Mouse (Mus musculus) heart, embryonic 14.5 days (tissue): ENCODE data around the gene Shroom1. TPM values are rescaled to one million over a fixed set of nuclear protein-coding genes. Genes with fewer than 3 reads are reported as not detected.

ENCODE experiments used
- ATAC-seq: fragments of 200-750 bp; cut with Nextera tagmentation; 2 replicates; pipeline ENCODE4 v1.8.0; 2017; ENCODE audit warnings: low read depth, moderate TSS enrichment; ENCODE audit not compliant: insufficient number of reproducible peaks, insufficient read depth, low FRiP score
- H3K27ac ChIP-seq, 2 experiments: fragments of 200-500 bp in 1 of 2; fragments of 300-500 bp in 1 of 2; sonication (generic) in 1 of 2; replicated peaks in 1 of 2; 2 replicates each; pipeline ENCODE4 v1.5.1; 2012 to 2014; ENCODE audit warnings: low read depth in 2 of 2, low read length in 2 of 2, control low read depth in 1 of 2, mild to moderate bottlenecking in 1 of 2, mixed read lengths in 1 of 2; ENCODE audit not compliant: control insufficient read depth in 1 of 2, insufficient read depth in 1 of 2
- H3K27me3 ChIP-seq: fragments of 300-500 bp; sonication (generic); 2 replicates; pipeline ENCODE4 v1.6.1; 2014; ENCODE audit warnings: mild to moderate bottlenecking, low read length, control low read depth; ENCODE audit not compliant: control insufficient read depth, insufficient read depth
- H3K36me3 ChIP-seq: fragments of 300-500 bp; sonication (generic); 2 replicates; pipeline ENCODE4 v1.6.1; 2014; ENCODE audit warnings: mild to moderate bottlenecking, control low read depth, low read length, mixed read lengths; ENCODE audit not compliant: control insufficient read depth, insufficient read depth
- H3K4me1 ChIP-seq, 2 experiments: fragments of 200-500 bp in 1 of 2; fragments of 300-500 bp in 1 of 2; sonication (generic) in 1 of 2; 2 replicates each; pipeline ENCODE4 v1.6.1; 2012 to 2014; ENCODE audit warnings: low read length in 2 of 2, control low read depth in 1 of 2, mixed read lengths in 1 of 2; ENCODE audit not compliant: control insufficient read depth in 2 of 2, insufficient read depth in 2 of 2
- H3K4me2 ChIP-seq: fragments of 300-500 bp; sonication (generic); 2 replicates; pipeline ENCODE4 v1.6.1; 2014; ENCODE audit warnings: mild to moderate bottlenecking, low read length
- H3K4me3 ChIP-seq, 2 experiments: fragments of 200-500 bp in 1 of 2; fragments of 300-500 bp in 1 of 2; sonication (generic) in 1 of 2; 2 replicates each; pipeline ENCODE4 v1.5.1; 2012 to 2014; ENCODE audit warnings: low read length in 2 of 2, mild to moderate bottlenecking in 2 of 2, control low read depth in 1 of 2, low read depth in 1 of 2, moderate library complexity in 1 of 2; ENCODE audit not compliant: control insufficient read depth in 1 of 2, insufficient read depth in 1 of 2
- H3K9ac ChIP-seq: fragments of 300-500 bp; sonication (generic); 2 replicates; pipeline ENCODE4 v1.6.1; 2014; ENCODE audit warnings: mild to moderate bottlenecking, low read length
- H3K9me3 ChIP-seq: fragments of 300-500 bp; sonication (generic); 2 replicates; pipeline ENCODE4 v1.6.1; 2016; ENCODE audit warnings: low read length, control low read depth; ENCODE audit not compliant: control insufficient read depth
- WGBS: fragments of 180-500 bp; shearing (Covaris S2); extraction: QIAGEN DNeasy Blood & Tissue Kit; methylation state at CpG from one replicate; pipeline ENCODE4 v1.1.7; 2014; 5-methylcytosine and 5-hydroxymethylcytosine counted together
- polyA plus RNA-seq: library from polyadenylated mRNA; unstranded; fragments of >200 nt; fragmentation: Nextera tagmentation; extraction: Ambion mirVana; gene quantifications from 2 replicates; pipeline ENCODE4 v1.2.1, GENCODE M21; 2014

Gene Shroom1
- polyA plus RNA-seq, 1 experiment from 2014 or later = 2.5 TPM

GRCm38 (mm10) chr11:53469968-53470695 is 13.1 kb downstream of the Shroom1 start, which contains the start of gene Gm9837:
TSS of gene Gm9837 (minus strand) at chr11:53470479.
- Histone ChIP-seq H3K4me2 (peak within 1 kb of the TSS; percentile 56), H3K9me3 (no peaks in the 10 kb centered on the region), H3K9ac (no peak within 1 kb of the TSS), H3K4me1 (peaks cover 6 to 12% of the 10 kb centered on the region in 2 experiments; a peak in 2 of 4 replicates), H3K27me3 (peaks cover 32% of the 10 kb centered on the region), H3K4me3 (peak within 1 kb of the TSS; percentile 16; a peak in 2 of 4 replicates), H3K36me3 (no peaks in the 10 kb centered on the region), H3K27ac (peak within 1 kb of the TSS in 1 of 2 experiments; percentile 54; a peak in 1 of 4 replicates)
- ATAC-seq = peak; percentile 68; the same call in 1 of the 2 replicates
- WGBS = 3% methylated on average over 29 of the region's 29 CpGs

GRCm38 (mm10) chr11:53472709-53473108 is 15.7 kb downstream of the Shroom1 start:
- peaks cover 38% of the 10 kb centered on the region for H3K27me3 ChIP-seq
- ATAC-seq = no peak
- no peak overlapping the region for H3K27ac ChIP-seq

GRCm38 (mm10) chr11:53475620-53476019 is 18.6 kb downstream of the Shroom1 start:
- H3K9ac ChIP-seq = no peak overlapping the region
- ATAC-seq = no peak

More at GRCm38 (mm10) chr11:53472709-53473108, 15.7 kb downstream of the Shroom1 start:
- peaks cover 3 to 4% of the 10 kb centered on the region in 2 experiments; a peak in 1 of 4 replicates for H3K4me1 ChIP-seq
- WGBS = 69% methylated on average over 3 of the region's 3 CpGs
- no peak overlapping the region for H3K9ac ChIP-seq
- no peak overlapping the region for H3K4me2 ChIP-seq
- H3K36me3 ChIP-seq = no peaks in the 10 kb centered on the region
- H3K9me3 ChIP-seq = no peaks in the 10 kb centered on the region
- H3K4me3 ChIP-seq = no peak overlapping the region

DNA sequence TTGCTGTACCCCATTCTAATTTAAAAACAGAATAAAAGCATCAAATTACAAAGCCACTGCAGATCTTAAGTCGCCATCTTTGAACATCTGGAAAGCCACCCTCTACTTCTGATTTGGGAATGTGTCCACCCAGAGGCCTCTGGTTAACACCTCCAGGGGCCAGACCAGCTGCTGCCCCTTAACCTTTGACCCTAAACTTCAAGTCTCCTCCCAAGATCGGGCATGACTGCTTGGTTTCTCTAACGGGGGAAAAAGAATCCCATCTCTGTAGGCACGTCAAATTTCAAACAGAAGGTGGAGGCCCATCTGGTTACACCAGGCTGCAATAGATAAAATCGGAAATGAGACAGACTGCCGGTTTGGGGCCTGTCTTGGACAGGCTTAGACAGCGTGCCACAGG is 20.8 kb downstream of the Shroom1 start:
- H3K4me3 ChIP-seq = no peak overlapping the region

More at GRCm38 (mm10) chr11:53475620-53476019, 18.6 kb downstream of the Shroom1 start:
- 33% methylated on average over 8 of the region's 8 CpGs for WGBS
- no peak overlapping the region for H3K4me3 ChIP-seq
- H3K27me3 ChIP-seq = peaks cover 66% of the 10 kb centered on the region
- peaks cover under 1 to 17% of the 10 kb centered on the region in 2 experiments; a peak in 3 of 4 replicates for H3K4me1 ChIP-seq
- H3K9me3 ChIP-seq = no peaks in the 10 kb centered on the region
- no peak overlapping the region for H3K27ac ChIP-seq
- no peaks in the 10 kb centered on the region for H3K36me3 ChIP-seq
- H3K4me2 ChIP-seq = no peak overlapping the region

GRCm38 (mm10) chr11:53478383-53479170 is 21.6 kb downstream of the Shroom1 start:
- WGBS = 5% methylated on average over 78 of the region's 79 CpGs
- H3K9ac ChIP-seq = peak overlapping the region; percentile 39
- H3K27ac ChIP-seq = no peak overlapping the region
- peaks cover 71% of the 10 kb centered on the region for H3K27me3 ChIP-seq
- ATAC-seq = no peak
- H3K4me1 ChIP-seq = peaks cover 0 to 17% of the 10 kb centered on the region in 2 experiments; a peak in 2 of 4 replicates
- H3K4me2 ChIP-seq = peak overlapping the region; percentile 94
- no peaks in the 10 kb centered on the region for H3K9me3 ChIP-seq
- peak overlapping the region; percentile 48 to 56 for H3K4me3 ChIP-seq
- no peaks in the 10 kb centered on the region for H3K36me3 ChIP-seq

More for the DNA sequence above, 20.8 kb downstream of the Shroom1 start:
- Histone ChIP-seq H3K9me3 (no peaks in the 10 kb centered on the region), H3K4me2 (no peak overlapping the region), H3K27ac (no peak overlapping the region), H3K27me3 (peaks cover 71% of the 10 kb centered on the region), H3K4me1 (peaks cover 0 to 17% of the 10 kb centered on the region in 2 experiments; a peak in 2 of 4 replicates), H3K36me3 (no peaks in the 10 kb centered on the region), H3K9ac (no peak overlapping the region)
- ATAC-seq = no peak
- 65% methylated on average over 7 of the region's 7 CpGs for WGBS

GRCm38 (mm10) chr11:53479171-53479782 is 22.3 kb downstream of the Shroom1 start:
- Histone ChIP-seq H3K27me3 (peaks cover 66% of the 10 kb centered on the region), H3K9ac (peak overlapping the region; percentile 39), H3K4me3 (peak overlapping the region; percentile 48 to 56), H3K36me3 (no peaks in the 10 kb centered on the region), H3K4me2 (peak overlapping the region; percentile 94), H3K27ac (no peak overlapping the region), H3K4me1 (peaks cover 0 to 17% of the 10 kb centered on the region in 2 experiments; a peak in 2 of 4 replicates), H3K9me3 (no peaks in the 10 kb centered on the region)
- no peak for ATAC-seq
- under 1% methylated on average over 62 of the region's 62 CpGs for WGBS

- H3K36me3 ChIP-seq = no peaks in the 10 kb centered on the region
- peaks cover 60% of the 10 kb centered on the region for H3K27me3 ChIP-seq
- peaks cover 0 to 17% of the 10 kb centered on the region in 2 experiments; a peak in 2 of 4 replicates for H3K4me1 ChIP-seq
- WGBS = 2% methylated on average over 40 of the region's 40 CpGs
- peak within 1 kb of the TSS; percentile 48 to 56 for H3K4me3 ChIP-seq
- peak within 1 kb of the TSS; percentile 39 for H3K9ac ChIP-seq
- no peaks in the 10 kb centered on the region for H3K9me3 ChIP-seq
- H3K4me2 ChIP-seq = peak within 1 kb of the TSS; percentile 94
- no peak within 1 kb of the TSS for H3K27ac ChIP-seq
- no peak for ATAC-seq
Observed at GRCm38 (mm10) chr11:53479783-53480301, 22.8 kb downstream of the Shroom1 start, which contains the start of the genes Gm9945 and Sowaha. TSS of gene Gm9945 (plus strand) at chr11:53480166. TSS of gene Sowaha (minus strand) at chr11:53480274.
